Mouse (Mus musculus) mesoderm, embryonic 11.5 days (tissue): ENCODE measurements around the gene Ttf2.
A peak's percentile ranks its signal among the peaks of the same experiment; 100 is the strongest.

ENCODE experiments used
- DNase-seq: peaks from one replicate; pipeline ENCODE4 v3.0.0-alpha.2; 2012; ENCODE audit warnings: low read depth, low spot score

Gene Ttf2

GRCm38 (mm10) chr3:100916844-100917243 is 52.6 kb downstream of the Ttf2 start:
- peak; percentile 57 for DNase-seq

GRCm38 (mm10) chr3:100911498-100912213 is 57.8 kb downstream of the Ttf2 start:
- no peak for DNase-seq

GRCm38 (mm10) chr3:100911026-100911425 is 58.4 kb downstream of the Ttf2 start:
- DNase-seq, result no peak

GRCm38 (mm10) chr3:100910621-100911020 is 58.8 kb downstream of the Ttf2 start:
- DNase-seq, result no peak

- DNase-seq, result no peak
Measured at GRCm38 (mm10) chr3:100908594-100908993, 60.9 kb downstream of the Ttf2 start.

- no peak for DNase-seq
Measured at GRCm38 (mm10) chr3:100906916-100907315, 62.5 kb downstream of the Ttf2 start.

- DNase-seq, result no peak
Measured at GRCm38 (mm10) chr3:100906128-100906527, 63.3 kb downstream of the Ttf2 start.

- no peak for DNase-seq
Measured at GRCm38 (mm10) chr3:100895500-100895899, 74.0 kb downstream of the Ttf2 start.

- DNase-seq, result no peak
Measured at GRCm38 (mm10) chr3:100892383-100893335, 76.8 kb downstream of the Ttf2 start.

- DNase-seq, result no peak
Measured at GRCm38 (mm10) chr3:100890406-100890805, 79.1 kb downstream of the Ttf2 start.

- no peak for DNase-seq
Measured at GRCm38 (mm10) chr3:100889234-100889633, 80.2 kb downstream of the Ttf2 start.
